Mouse (Mus musculus) regulatory T cell (primary cell): ENCODE results near the gene Dpp8.
"Not testable (repeated sequence)": the region's sequence is repeated elsewhere in the genome, so short reads cannot be mapped to it uniquely, and the experiment has no call there.

Experiments used
- in situ Hi-C: fragments of 300-600 bp; cut with MboI, MseI; formaldehyde crosslinking; loops from one replicate; pipeline ENCODE4 v1.15.1; 2025; ENCODE audit warnings: high pct_unique_total_duplicates

Gene Dpp8

GRCm38 (mm10) chr9:65032269-65033108, at the start of gene Dpp8:
Gene Dpp8, plus strand, starts transcription at chr9:65032414.
- in situ Hi-C loops, result no loop called here

- in situ Hi-C loops, result no loop called here
Measured at GRCm38 (mm10) chr9:64985037-64985794, 47.0 kb upstream of the Dpp8 start.

GRCm38 (mm10) chr9:64985807-64986206, 46.4 kb upstream of the Dpp8 start:
- in situ Hi-C loops, result no loop called here

- in situ Hi-C loops, result no loop called here
Measured at GRCm38 (mm10) chr9:64987651-64988050, 44.6 kb upstream of the Dpp8 start.

- in situ Hi-C loops, result no loop called here
Measured at GRCm38 (mm10) chr9:64988443-64988842, 43.8 kb upstream of the Dpp8 start.

- in situ Hi-C loops, result no loop called here
Measured at GRCm38 (mm10) chr9:64990291-64990690, 41.9 kb upstream of the Dpp8 start.

GRCm38 (mm10) chr9:64995464-64995863, 36.8 kb upstream of the Dpp8 start:
- in situ Hi-C loops, result not testable (repeated sequence)

- in situ Hi-C loops, result no loop called here
Measured at GRCm38 (mm10) chr9:65001481-65001880, 30.7 kb upstream of the Dpp8 start.

GRCm38 (mm10) chr9:65005737-65006136, 26.5 kb upstream of the Dpp8 start:
- in situ Hi-C loops, result no loop called here

GRCm38 (mm10) chr9:65010632-65011031, 21.6 kb upstream of the Dpp8 start:
- in situ Hi-C loops, result loop anchor here (5.0 kb wide), 1 partner anchor 532 kb away; no protein-coding TSS in a partner anchor

- in situ Hi-C loops, result loop anchor here (5.0 kb wide), 1 partner anchor 531 kb away; no protein-coding TSS in a partner anchor
Measured at GRCm38 (mm10) chr9:65011304-65011703, 20.9 kb upstream of the Dpp8 start.

- in situ Hi-C loops, result no loop called here
Measured at GRCm38 (mm10) chr9:65015461-65016222, 16.6 kb upstream of the Dpp8 start.

GRCm38 (mm10) chr9:65016241-65016977, 15.8 kb upstream of the Dpp8 start:
- in situ Hi-C loops, result no loop called here

- in situ Hi-C loops, result no loop called here
Measured at GRCm38 (mm10) chr9:65016978-65017827, 15.0 kb upstream of the Dpp8 start.

- in situ Hi-C loops, result no loop called here
Measured at GRCm38 (mm10) chr9:65017896-65018295, 14.3 kb upstream of the Dpp8 start.

GRCm38 (mm10) chr9:65018588-65019121, 13.6 kb upstream of the Dpp8 start:
- in situ Hi-C loops, result no loop called here

- in situ Hi-C loops, result no loop called here
Measured at GRCm38 (mm10) chr9:65019146-65019545, 13.1 kb upstream of the Dpp8 start.

- in situ Hi-C loops, result no loop called here
Measured at GRCm38 (mm10) chr9:65020128-65020527, 12.1 kb upstream of the Dpp8 start.

- in situ Hi-C loops, result no loop called here
Measured at GRCm38 (mm10) chr9:65020991-65021886, 11.0 kb upstream of the Dpp8 start, which contains the start of gene Hacd3. Gene Hacd3, minus strand, starts transcription at chr9:65021693.
